10 mouse cellular contexts compared by ENCODE assay signal in genomic region chr12:40040067-40040466, GRCm38 (mm10). TPM values are rescaled to one million over a fixed set of nuclear protein-coding genes. Genes with fewer than 3 reads are reported as not detected.
DNase-seq lines count a peak whose midpoint lies in the region; ATAC-seq and TF ChIP-seq lines count a peak whose summit lies in the region.
"Had no signal": no experiment of that assay in that cellular context is flagged by ENCODE, and none has a peak within 500 bp of the region (broad histone marks: within the 10 kb centered on the region; RNA-seq: fewer than 3 reads in every experiment).

No protein-coding gene starts in this region.

- H3K4me2 ChIP-seq in forebrain, embryonic 14.5 days (ENCODE audit: low read length), result no peak overlapping the region
- H3K4me2 ChIP-seq in forebrain, embryonic 11.5 days (ENCODE audit: low read depth, low read length, severe bottlenecking), result no peak overlapping the region
- no peak overlapping the region for H3K4me2 ChIP-seq in liver, embryonic 14.5 days (ENCODE audit: low read depth)
- no peak overlapping the region for H3K4me2 ChIP-seq in liver, embryonic 11.5 days
- H3K4me2 ChIP-seq in stomach, postnatal 0 days (replicated peaks; ENCODE audit: low read depth), result no peak overlapping the region
- H3K4me2 ChIP-seq: hindbrain, embryonic 15.5 days had no signal

- H3K9me3 ChIP-seq in forebrain, embryonic 14.5 days (replicated peaks; ENCODE audit: control insufficient read depth, low read length), result no peaks in the 10 kb centered on the region
- no peaks in the 10 kb centered on the region for H3K9me3 ChIP-seq in forebrain, embryonic 11.5 days (ENCODE audit: control insufficient read depth, low read length)
- no peaks in the 10 kb centered on the region for H3K9me3 ChIP-seq in liver, embryonic 14.5 days (ENCODE audit: control insufficient read depth, low read length)
- no peaks in the 10 kb centered on the region for H3K9me3 ChIP-seq in liver, embryonic 11.5 days (ENCODE audit: control insufficient read depth, low read length)
- H3K9me3 ChIP-seq in stomach, postnatal 0 days (ENCODE audit: control insufficient read depth, low read length), result no peaks in the 10 kb centered on the region
- H3K9me3 ChIP-seq: hindbrain, embryonic 15.5 days had no signal

- H3K9ac ChIP-seq in forebrain, embryonic 14.5 days (ENCODE audit: low read length), result no peak overlapping the region
- no peak overlapping the region for H3K9ac ChIP-seq in forebrain, embryonic 11.5 days (ENCODE audit: low read length)
- H3K9ac ChIP-seq in liver, embryonic 14.5 days (replicated peaks), result no peak overlapping the region
- no peak overlapping the region for H3K9ac ChIP-seq in liver, embryonic 11.5 days (ENCODE audit: low read depth, low read length)
- H3K9ac ChIP-seq in stomach, postnatal 0 days (ENCODE audit: low read length), result no peak overlapping the region
- H3K9ac ChIP-seq: hindbrain, embryonic 15.5 days had no signal

- TF ChIP-seq EP300 in liver, embryonic 14.5 days (IDR thresholded peaks at IDR 0.05; ENCODE audit: low read depth), result no peak
- TF ChIP-seq EP300 in stomach, postnatal 0 days (optimal IDR thresholded peaks at IDR 0.05), result no peak

- no peaks in the 10 kb centered on the region for H3K27me3 ChIP-seq in forebrain, embryonic 14.5 days (replicated peaks; ENCODE audit: control insufficient read depth, insufficient read depth, low read length)
- H3K27me3 ChIP-seq in forebrain, embryonic 11.5 days (ENCODE audit: control insufficient read depth, insufficient read depth, low read length), result no peaks in the 10 kb centered on the region
- no peaks in the 10 kb centered on the region for H3K27me3 ChIP-seq in liver, embryonic 14.5 days (ENCODE audit: control insufficient read depth, insufficient read depth, low read length)
- H3K27me3 ChIP-seq in liver, embryonic 11.5 days (replicated peaks; ENCODE audit: control insufficient read depth, insufficient read depth, low read length), result no peaks in the 10 kb centered on the region
- H3K27me3 ChIP-seq in stomach, postnatal 0 days (ENCODE audit: control insufficient read depth, insufficient read depth, low read length), result no peaks in the 10 kb centered on the region
- H3K27me3 ChIP-seq: hindbrain, embryonic 15.5 days had no signal

- no peak for ATAC-seq in forebrain, embryonic 14.5 days
- no peak for ATAC-seq in forebrain, embryonic 11.5 days (replicated peaks; ENCODE audit: low FRiP score)
- ATAC-seq in liver, embryonic 14.5 days (ENCODE audit: insufficient read depth), result no peak
- ATAC-seq in liver, embryonic 11.5 days (replicated peaks; ENCODE audit: low FRiP score), result no peak
- no peak for ATAC-seq in stomach, postnatal 0 days (ENCODE audit: low FRiP score, low TSS enrichment)

- no peak overlapping the region for H3K4me3 ChIP-seq in forebrain, embryonic 14.5 days (ENCODE audit: low read depth, low read length)
- no peak overlapping the region for H3K4me3 ChIP-seq in forebrain, embryonic 11.5 days (ENCODE audit: low read depth, low read length)
- no peak overlapping the region for H3K4me3 ChIP-seq in liver, embryonic 14.5 days (ENCODE audit: insufficient read depth in 1 of 2, low read depth in 2 of 2, low read length in 2 of 2)
- no peak overlapping the region for H3K4me3 ChIP-seq in liver, embryonic 11.5 days (ENCODE audit: low read depth, low read length)
- H3K4me3 ChIP-seq in stomach, postnatal 0 days (ENCODE audit: low read depth, low read length), result no peak overlapping the region
- H3K4me3 ChIP-seq: hindbrain, embryonic 15.5 days; myocyte had no signal

- peak; percentile 71 for DNase-seq in forebrain, embryonic 14.5 days (ENCODE audit: low spot score)
- DNase-seq in forebrain, embryonic 11.5 days (ENCODE audit: low spot score), result no peak
- no peak for DNase-seq in liver, embryonic 14.5 days (ENCODE audit: low read depth in 3 of 3, low spot score in 3 of 3)
- DNase-seq in liver, embryonic 11.5 days (ENCODE audit: low spot score), result no peak
- peak; percentile 65 for DNase-seq in ZHBTc4 (ENCODE audit: low read depth, low spot score)
- DNase-seq in kidney, postnatal 36 days, result peak; percentile 28 to 29
- DNase-seq in stomach, postnatal 0 days (ENCODE audit: low spot score), result peak; percentile 22
- DNase-seq in Muller cell, postnatal 12 days (ENCODE audit: inconsistent ontology term), result no peak

- H3K4me1 ChIP-seq in forebrain, embryonic 14.5 days (ENCODE audit: control insufficient read depth, insufficient read depth, low read length), result peaks cover 4% of the 10 kb centered on the region; the same call in 1 of the 2 replicates
- H3K4me1 ChIP-seq in forebrain, embryonic 11.5 days (replicated peaks; ENCODE audit: control insufficient read depth, insufficient read depth, low read length), result no peaks in the 10 kb centered on the region; the same call in 1 of the 2 replicates
- peaks cover 0 to 8% of the 10 kb centered on the region in 2 experiments; a peak in 3 of 4 replicates for H3K4me1 ChIP-seq in liver, embryonic 14.5 days (replicated peaks; ENCODE audit: control insufficient read depth in 2 of 2, insufficient read depth in 2 of 2, low read length in 1 of 2)
- 0 out of 2 replicates have a peak, but pooled peaks cover 3% of the 10 kb centered on the region for H3K4me1 ChIP-seq in liver, embryonic 11.5 days (replicated peaks; ENCODE audit: control insufficient read depth, insufficient read depth, low read length)
- H3K4me1 ChIP-seq in stomach, postnatal 0 days (replicated peaks; ENCODE audit: control insufficient read depth, insufficient read depth), result no peaks in the 10 kb centered on the region

- no peak overlapping the region for H3K27ac ChIP-seq in forebrain, embryonic 14.5 days (ENCODE audit: low read depth, low read length)
- no peak overlapping the region for H3K27ac ChIP-seq in forebrain, embryonic 11.5 days (ENCODE audit: low read depth, low read length)
- H3K27ac ChIP-seq in liver, embryonic 14.5 days, result no peak overlapping the region
- H3K27ac ChIP-seq in liver, embryonic 11.5 days (ENCODE audit: low read depth, low read length), result no peak overlapping the region
- H3K27ac ChIP-seq in stomach, postnatal 0 days (replicated peaks), result no peak overlapping the region
- H3K27ac ChIP-seq: hindbrain, embryonic 15.5 days had no signal

- TF ChIP-seq CTCF in liver, embryonic 14.5 days (IDR thresholded peaks at IDR 0.05; ENCODE audit: low read depth), result peak; percentile 46; the same call in 1 of the 2 replicates
- peak; percentile 76 for TF ChIP-seq CTCF in stomach, postnatal 0 days (IDR thresholded peaks at IDR 0.05; ENCODE audit: low read depth)

- H3K36me3 ChIP-seq in forebrain, embryonic 14.5 days (ENCODE audit: control insufficient read depth, insufficient read depth, low read length), result no peaks in the 10 kb centered on the region
- H3K36me3 ChIP-seq in forebrain, embryonic 11.5 days (ENCODE audit: control insufficient read depth, insufficient read depth, low read length), result no peaks in the 10 kb centered on the region
- peaks cover 8% of the 10 kb centered on the region for H3K36me3 ChIP-seq in liver, embryonic 14.5 days (replicated peaks; ENCODE audit: control insufficient read depth, insufficient read depth, low read depth)
- no peaks in the 10 kb centered on the region for H3K36me3 ChIP-seq in liver, embryonic 11.5 days (ENCODE audit: control insufficient read depth, insufficient read depth, low read length)
- H3K36me3 ChIP-seq in stomach, postnatal 0 days (ENCODE audit: control insufficient read depth, insufficient read depth, low read length), result no peaks in the 10 kb centered on the region
- H3K36me3 ChIP-seq: hindbrain, embryonic 15.5 days had no signal

RNA-seq across cellular contexts. Expression of gene Arl4a, which starts 2.2 kb away (rescaled TPM):
- polyA plus RNA-seq in forebrain, embryonic 14.5 days (2014; fragmentation: Nextera tagmentation; extraction: Ambion mirVana), result 98.1 and 105 TPM in 2 replicates
- 55.1 and 63.8 TPM in 2 replicates for polyA plus RNA-seq in forebrain, embryonic 11.5 days (2014; fragmentation: Nextera tagmentation; extraction: Ambion mirVana)
- polyA plus RNA-seq in liver, embryonic 14.5 days (2012; rRNA removed), result 22.6 and 39.5 TPM in 2 replicates
- 83.6 and 91.3 TPM in 2 replicates for polyA plus RNA-seq in liver, embryonic 14.5 days (2014; fragmentation: Nextera tagmentation; extraction: Ambion mirVana)
- polyA plus RNA-seq in liver, embryonic 11.5 days (2014; fragmentation: Nextera tagmentation; extraction: Ambion mirVana), result 44.9 and 45.3 TPM in 2 replicates
- 38.3 and 38.5 TPM in 2 replicates for polyA plus RNA-seq in stomach, postnatal 0 days (2015; fragmentation: Nextera tagmentation; extraction: Ambion mirVana)

Comparison
In these comparisons a context has a peak if more than half of its experiments do, and no peak if none do; other contexts are left out.
1. DNase-seq: peak in forebrain, embryonic 14.5 days (single experiment), ZHBTc4 (single experiment), kidney, postnatal 36 days (2 of 2) and stomach, postnatal 0 days (single experiment); none in forebrain, embryonic 11.5 days (single experiment), liver, embryonic 14.5 days (0 of 3), liver, embryonic 11.5 days (single experiment) and Muller cell, postnatal 12 days (single experiment).